Mouse (Mus musculus) cerebellum, adult 18-20 months (tissue): ENCODE measurements around the gene Mybl2.
"Not testable (repeated sequence)": the region's sequence is repeated elsewhere in the genome, so short reads cannot be mapped to it uniquely, and the experiment has no call there.

Experiments
- DNase-seq, 2 experiments: peaks; one replicate each; pipeline ENCODE4 v3.0.0; 2021

The Mybl2 gene

GRCm38 (mm10) chr2:163054335-163054840, at the start of gene Mybl2:
TSS of gene Mybl2 (plus strand) at chr2:163054687.
- DNase-seq = peak; percentile 66 to 68

- no peak for DNase-seq
Observed at GRCm38 (mm10) chr2:163007299-163007698, 47.2 kb upstream of the Mybl2 start.

- DNase-seq = peak; percentile 93 to 96
Observed at GRCm38 (mm10) chr2:163016916-163017743, 37.4 kb upstream of the Mybl2 start, which contains the start of gene Ift52. TSS of gene Ift52 (plus strand) at chr2:163017354.

GRCm38 (mm10) chr2:163031289-163031688, 23.2 kb upstream of the Mybl2 start:
- DNase-seq = no peak

GRCm38 (mm10) chr2:163031757-163032156, 22.7 kb upstream of the Mybl2 start:
- DNase-seq = no peak

- DNase-seq = no peak
Observed at GRCm38 (mm10) chr2:163032622-163033021, 21.9 kb upstream of the Mybl2 start.

GRCm38 (mm10) chr2:163039940-163040339, 14.5 kb upstream of the Mybl2 start:
- DNase-seq = no peak

GRCm38 (mm10) chr2:163048125-163048524, 6.4 kb upstream of the Mybl2 start:
- DNase-seq = peak; percentile 64 to 66

GRCm38 (mm10) chr2:163049116-163049515, 5.4 kb upstream of the Mybl2 start:
- DNase-seq = no peak

GRCm38 (mm10) chr2:163051691-163052090, 2.8 kb upstream of the Mybl2 start:
- no peak for DNase-seq

- DNase-seq = no peak
Observed at GRCm38 (mm10) chr2:163052101-163052500, 2.4 kb upstream of the Mybl2 start.

- DNase-seq = no peak
Observed at GRCm38 (mm10) chr2:163052826-163053225, 1.7 kb upstream of the Mybl2 start.

GRCm38 (mm10) chr2:163054891-163055494, 506 bp downstream of the Mybl2 start:
- no peak for DNase-seq

GRCm38 (mm10) chr2:163055715-163056114, 1.2 kb downstream of the Mybl2 start:
- DNase-seq = no peak

- no peak for DNase-seq
Observed at GRCm38 (mm10) chr2:163056584-163056983, 2.1 kb downstream of the Mybl2 start.

- not testable (repeated sequence) for DNase-seq
Observed at GRCm38 (mm10) chr2:163058981-163059380, 4.5 kb downstream of the Mybl2 start.

- no peak for DNase-seq
Observed at GRCm38 (mm10) chr2:163060630-163061029, 6.1 kb downstream of the Mybl2 start.

- no peak for DNase-seq
Observed at GRCm38 (mm10) chr2:163061203-163062118, 7.0 kb downstream of the Mybl2 start.

- no peak for DNase-seq
Observed at GRCm38 (mm10) chr2:163062119-163062508, 7.6 kb downstream of the Mybl2 start.

- no peak for DNase-seq
Observed at GRCm38 (mm10) chr2:163066326-163066725, 11.8 kb downstream of the Mybl2 start.

- DNase-seq = no peak
Observed at GRCm38 (mm10) chr2:163067233-163067632, 12.7 kb downstream of the Mybl2 start.

GRCm38 (mm10) chr2:163070213-163070612, 15.7 kb downstream of the Mybl2 start:
- DNase-seq = no peak

- no peak for DNase-seq
Observed at GRCm38 (mm10) chr2:163071590-163071989, 17.1 kb downstream of the Mybl2 start.
